Mouse (Mus musculus) adrenal gland, postnatal 0 days (tissue): ENCODE data around the gene Olfr767. TPM values are rescaled to one million over a fixed set of nuclear protein-coding genes. Genes with fewer than 3 reads are reported as not detected.

Source experiments
- polyA plus RNA-seq: library from polyadenylated mRNA; unstranded; fragments of >200 nt; fragmentation: Nextera tagmentation; extraction: Ambion mirVana; gene quantifications from 2 replicates; pipeline ENCODE4 v1.2.1, GENCODE M21; 2015

Olfr767 gene
- polyA plus RNA-seq: not detected in 2 replicates

GRCm38 (mm10) chr10:129082810-129083209 lies at the start of gene Olfr767:
TSS of gene Olfr767 (minus strand) at chr10:129082910.

GRCm38 (mm10) chr10:129117761-129118160 lies 35.1 kb upstream of the Olfr767 start, which contains the start of gene Olfr769:
TSS of gene Olfr769 (minus strand) at chr10:129117861.

DNA sequence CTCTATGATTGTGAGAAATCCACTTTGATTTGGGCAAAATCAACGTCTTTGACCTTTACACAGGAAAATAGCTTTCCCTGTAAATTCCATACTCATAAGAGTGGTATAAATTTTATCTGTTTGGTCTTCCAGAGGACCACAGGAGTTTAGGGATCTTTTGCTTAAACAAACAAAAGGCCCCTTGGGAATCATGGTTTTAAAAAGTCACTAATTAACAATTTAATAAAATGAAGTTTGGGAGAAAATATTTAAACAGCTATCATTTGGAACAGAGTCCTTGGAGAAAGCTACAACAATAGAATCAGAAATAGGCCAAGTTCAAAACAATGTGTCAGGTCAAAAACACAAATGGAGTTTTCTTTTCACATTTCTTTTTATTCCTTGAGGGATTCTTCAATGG lies 16.6 kb upstream of the Olfr767 start, which contains the start of gene Olfr768:
Gene Olfr768 (minus strand): TSS at position 101 of the 400 bp plus-strand sequence.

DNA sequence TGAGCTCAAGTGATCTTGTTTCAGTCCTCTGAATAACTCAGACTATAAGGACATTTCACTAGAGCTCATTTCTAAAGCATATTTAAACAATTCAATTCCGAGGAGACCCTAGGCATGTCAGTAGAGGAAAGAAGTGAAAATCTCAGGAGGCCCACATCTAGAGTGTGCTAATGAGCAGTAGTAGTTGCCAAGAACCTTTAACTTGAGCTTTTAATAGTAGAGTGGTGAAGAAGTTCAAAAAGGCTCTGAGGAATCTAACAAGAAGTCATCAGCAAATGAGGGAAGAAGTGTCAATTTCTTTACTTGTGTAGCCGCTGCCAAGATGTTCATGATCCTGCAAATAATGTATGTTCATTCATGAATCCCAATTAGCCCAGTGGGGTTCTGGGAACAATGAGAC lies 13.8 kb downstream of the Olfr767 start, which contains the start of gene Olfr766-ps1:
Gene Olfr766-ps1 (minus strand): TSS at position 101 of the 400 bp plus-strand sequence.

GRCm38 (mm10) chr10:129049898-129050297 lies 32.8 kb downstream of the Olfr767 start, which contains the start of gene Olfr765:
TSS of gene Olfr765 (minus strand) at chr10:129049998.

GRCm38 (mm10) chr10:129039796-129040195 lies 42.9 kb downstream of the Olfr767 start, which contains the start of gene Olfr764-ps1:
TSS of gene Olfr764-ps1 (minus strand) at chr10:129039896.

Other genes starting within 250 kb of the Olfr767 start
- 3.1 and 4.0 TPM in 2 replicates for gene Gdf11, start 191.2 kb downstream of the Olfr767 start, polyA plus RNA-seq
- gene Cd63, start 181.9 kb downstream of the Olfr767 start, polyA plus RNA-seq: 643 and 761 TPM in 2 replicates
- gene Rdh5, start 160.0 kb downstream of the Olfr767 start, polyA plus RNA-seq: 32.2 and 42.0 TPM in 2 replicates
- 320 and 467 TPM in 2 replicates for gene Bloc1s1, start 158.9 kb downstream of the Olfr767 start, polyA plus RNA-seq
- 6.0 and 11.5 TPM in 2 replicates for gene Itga7, start 149.1 kb downstream of the Olfr767 start, polyA plus RNA-seq
- gene Mettl7b, start 121.9 kb downstream of the Olfr767 start, polyA plus RNA-seq: 1.1 and 2.5 TPM in 2 replicates
- gene Olfr9, start 93.5 kb downstream of the Olfr767 start, polyA plus RNA-seq: not detected in 2 replicates
- gene Olfr763, start 72.1 kb downstream of the Olfr767 start, polyA plus RNA-seq: not detected in 2 replicates
- gene Olfr764-ps1, start 43.0 kb downstream of the Olfr767 start, polyA plus RNA-seq: not detected in 2 replicates
- gene Olfr765, start 32.9 kb downstream of the Olfr767 start, polyA plus RNA-seq: not detected in 2 replicates
- gene Olfr766-ps1, start 13.9 kb downstream of the Olfr767 start, polyA plus RNA-seq: not detected in 2 replicates
- not detected in 2 replicates for gene Olfr768, start 16.5 kb upstream of the Olfr767 start, polyA plus RNA-seq
- not detected in 2 replicates for gene Olfr769, start 35.0 kb upstream of the Olfr767 start, polyA plus RNA-seq
- gene Olfr770, start 56.1 kb upstream of the Olfr767 start, polyA plus RNA-seq: not detected in 2 replicates
- not detected in 2 replicates for gene Olfr771, start 81.8 kb upstream of the Olfr767 start, polyA plus RNA-seq
- not detected in 2 replicates for gene Olfr772, start 95.0 kb upstream of the Olfr767 start, polyA plus RNA-seq
- gene Olfr773, start 104.5 kb upstream of the Olfr767 start, polyA plus RNA-seq: not detected in 2 replicates
- gene Olfr774, start 153.3 kb upstream of the Olfr767 start, polyA plus RNA-seq: not detected in 2 replicates
- gene Olfr775, start 165.5 kb upstream of the Olfr767 start, polyA plus RNA-seq: not detected in 2 replicates
- gene Olfr776, start 176.2 kb upstream of the Olfr767 start, polyA plus RNA-seq: not detected in 2 replicates
- not detected in 2 replicates for gene Olfr777, start 188.6 kb upstream of the Olfr767 start, polyA plus RNA-seq
- gene Olfr780, start 235.2 kb upstream of the Olfr767 start, polyA plus RNA-seq: not detected in 2 replicates
- gene Olfr781, start 245.9 kb upstream of the Olfr767 start, polyA plus RNA-seq: not detected in 2 replicates